Mouse (Mus musculus) telencephalon, adult 2 months (tissue): ENCODE measurements around the gene Aoc1.

ENCODE experiments used
- DNase-seq: peaks from one replicate; pipeline ENCODE4 v3.0.0-alpha.2; 2011; ENCODE audit warnings: low read depth, low spot score

The Aoc1 gene

GRCm38 (mm10) chr6:48872596-48872995, at the start of gene Aoc1:
Gene Aoc1 (plus strand): TSS chr6:48872896.
- DNase-seq, result no peak

GRCm38 (mm10) chr6:48825016-48825415, 47.7 kb upstream of the Aoc1 start:
- DNase-seq, result no peak

GRCm38 (mm10) chr6:48828976-48829375, 43.7 kb upstream of the Aoc1 start:
- no peak for DNase-seq

GRCm38 (mm10) chr6:48829651-48830050, 43.0 kb upstream of the Aoc1 start:
- no peak for DNase-seq

- DNase-seq, result no peak
These were observed 42.5 kb upstream of the Aoc1 start for GRCm38 (mm10) chr6:48830241-48830640.

GRCm38 (mm10) chr6:48831141-48831540, 41.6 kb upstream of the Aoc1 start:
- no peak for DNase-seq

- no peak for DNase-seq
These were observed 40.3 kb upstream of the Aoc1 start for GRCm38 (mm10) chr6:48832426-48832825.

GRCm38 (mm10) chr6:48833515-48833914, 39.2 kb upstream of the Aoc1 start:
- no peak for DNase-seq

- no peak for DNase-seq
These were observed 37.5 kb upstream of the Aoc1 start for GRCm38 (mm10) chr6:48835241-48835640.

- DNase-seq, result no peak
These were observed 36.5 kb upstream of the Aoc1 start for GRCm38 (mm10) chr6:48836146-48836545.

GRCm38 (mm10) chr6:48837516-48837915, 35.2 kb upstream of the Aoc1 start:
- DNase-seq, result no peak

GRCm38 (mm10) chr6:48838321-48839080, 34.2 kb upstream of the Aoc1 start:
- DNase-seq, result no peak

GRCm38 (mm10) chr6:48840371-48840969, 32.2 kb upstream of the Aoc1 start, which contains the start of gene Tmem176a:
Gene Tmem176a (plus strand): TSS chr6:48840919.
- DNase-seq, result no peak

GRCm38 (mm10) chr6:48840973-48841625, 31.6 kb upstream of the Aoc1 start, which contains the start of gene Tmem176b:
Gene Tmem176b (minus strand): TSS chr6:48841496.
- peak; percentile 60 for DNase-seq

GRCm38 (mm10) chr6:48842111-48842842, 30.4 kb upstream of the Aoc1 start:
- DNase-seq, result no peak

- DNase-seq, result no peak
These were observed 27.6 kb upstream of the Aoc1 start for GRCm38 (mm10) chr6:48845086-48845485.

- DNase-seq, result no peak
These were observed 20.7 kb upstream of the Aoc1 start for GRCm38 (mm10) chr6:48851820-48852491.

- no peak for DNase-seq
These were observed 18.5 kb upstream of the Aoc1 start for GRCm38 (mm10) chr6:48854155-48854554.

GRCm38 (mm10) chr6:48857613-48858302, 14.9 kb upstream of the Aoc1 start:
- no peak for DNase-seq

GRCm38 (mm10) chr6:48860130-48860815, 12.4 kb upstream of the Aoc1 start:
- DNase-seq, result no peak
